Mouse (Mus musculus): ENCODE results near the gene Prkag2.
"Not testable (repeated sequence)": the region's sequence is repeated elsewhere in the genome, so short reads cannot be mapped to it uniquely, and the experiment has no call there.

The Prkag2 gene

DNA sequence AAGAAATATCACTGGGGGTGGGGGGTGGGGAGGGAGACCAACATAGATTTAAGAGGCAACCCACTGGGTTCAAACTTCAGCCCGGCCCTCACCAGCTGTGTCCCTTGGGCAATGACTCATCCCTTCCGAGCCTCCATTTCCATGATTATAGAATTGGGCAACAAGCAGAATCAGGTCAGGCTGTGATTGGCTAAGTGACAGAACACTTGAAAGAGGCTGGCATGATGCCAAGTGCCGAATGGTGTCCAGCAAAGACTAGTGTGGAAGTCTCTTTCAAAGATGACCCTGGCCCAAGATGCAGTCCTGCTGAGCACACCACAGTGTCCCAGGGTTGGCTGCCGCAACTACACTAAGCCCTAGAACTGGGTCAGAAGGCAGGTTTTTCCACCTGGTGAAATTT is 14.2 kb downstream of the Prkag2 start:
- in situ Hi-C loops (cut with MboI), result no loop called here

DNA sequence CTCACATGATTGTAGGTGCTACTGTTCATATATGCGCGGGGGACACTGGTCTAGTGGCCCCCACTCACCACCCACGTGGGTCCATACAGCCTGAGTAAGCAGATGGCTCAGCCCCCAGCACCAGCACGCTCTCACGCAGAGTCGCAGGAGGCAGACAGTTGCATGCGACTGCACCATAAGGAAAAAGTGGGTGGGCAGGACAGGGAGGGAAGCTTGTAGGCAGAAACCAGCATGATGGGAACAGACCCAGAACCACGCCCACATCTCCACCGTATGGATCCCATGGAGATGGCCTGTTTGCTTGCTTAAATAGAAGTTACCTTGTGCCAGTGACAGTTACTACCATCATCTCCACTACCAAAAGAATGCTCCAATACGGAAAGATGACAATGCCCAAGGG is 15.3 kb downstream of the Prkag2 start:
- in situ Hi-C loops (cut with MboI), result no loop called here

DNA sequence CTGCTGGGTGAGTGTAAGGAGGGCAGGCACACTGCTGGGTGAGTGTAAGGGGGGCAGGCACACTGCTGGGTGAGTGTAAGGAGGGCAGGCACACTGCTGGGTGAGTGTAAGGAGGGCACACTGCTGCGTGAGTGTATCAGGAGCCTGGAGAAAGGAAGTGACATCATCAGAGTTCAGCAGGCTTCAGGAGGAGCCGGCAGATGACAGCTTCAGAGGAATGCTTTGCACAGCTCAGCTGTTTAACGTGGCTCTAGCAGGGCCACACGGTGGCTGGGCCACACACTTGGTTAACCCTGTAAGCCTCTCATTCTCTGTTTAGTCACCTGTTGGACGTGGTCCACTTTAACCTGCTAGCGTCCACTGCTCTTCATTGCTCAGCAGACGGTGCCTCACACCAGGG is 16.6 kb downstream of the Prkag2 start:
- in situ Hi-C loops (cut with MboI), result no loop called here

DNA sequence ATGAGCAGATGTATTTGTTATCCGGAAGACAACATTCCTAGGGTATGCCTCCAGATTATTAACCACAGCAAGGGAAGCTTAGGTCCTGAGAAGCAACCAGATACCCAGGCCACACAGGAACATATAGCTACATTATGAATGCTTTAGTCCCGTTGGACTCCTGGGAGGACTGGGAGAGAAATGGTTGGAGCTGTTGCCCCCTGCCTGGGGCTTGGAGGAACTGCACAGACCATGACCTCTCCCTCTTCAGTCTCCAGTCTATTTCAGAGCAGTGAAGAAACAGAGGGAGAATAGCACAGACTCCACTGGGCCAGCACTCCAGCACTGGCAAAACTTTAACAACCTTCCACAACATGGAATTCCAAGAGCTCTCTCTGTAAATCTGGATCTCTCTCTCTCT is 17.9 kb downstream of the Prkag2 start:
- in situ Hi-C loops (cut with MboI), result no loop called here

DNA sequence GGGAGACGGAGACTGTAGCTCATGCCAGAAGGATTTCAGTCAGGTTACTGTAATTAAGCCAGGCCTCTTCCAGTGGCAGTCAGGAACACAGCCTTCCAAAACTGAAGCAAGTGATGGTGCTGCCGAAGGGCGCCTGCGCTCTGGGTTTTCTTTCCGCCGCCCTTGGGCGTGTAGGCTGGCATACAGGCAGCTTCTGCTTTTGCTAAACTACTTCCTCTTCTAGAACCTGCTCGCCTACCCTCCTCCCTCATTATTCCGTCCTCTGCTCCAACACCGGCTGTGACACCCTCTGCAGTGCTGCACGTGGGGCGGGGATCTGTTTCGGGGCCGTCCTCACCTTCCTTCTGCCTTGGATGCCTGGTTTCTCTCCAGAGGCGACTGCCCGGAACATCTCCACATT is 18.9 kb downstream of the Prkag2 start:
- in situ Hi-C loops (cut with MboI), result no loop called here

DNA sequence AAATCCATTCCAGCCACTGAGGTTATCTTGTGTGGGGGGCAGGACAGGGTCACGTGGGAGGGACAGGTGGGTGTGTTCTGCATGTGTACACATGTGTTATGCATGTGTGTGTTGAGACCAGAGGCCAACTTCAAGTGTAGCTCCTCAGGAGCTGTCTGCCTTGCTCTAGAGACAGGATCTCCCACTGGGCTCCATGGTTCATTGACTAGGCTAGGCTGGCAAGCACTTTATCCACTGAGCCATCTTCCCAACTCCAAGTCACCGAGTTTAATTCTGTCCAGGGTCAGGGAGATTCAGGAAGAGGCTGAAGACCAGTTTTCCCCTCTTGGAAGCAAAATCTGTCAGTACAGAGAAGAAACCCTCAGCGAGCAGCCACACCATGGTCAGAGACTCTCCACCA is 19.4 kb downstream of the Prkag2 start:
- in situ Hi-C loops (cut with MboI), result no loop called here

DNA sequence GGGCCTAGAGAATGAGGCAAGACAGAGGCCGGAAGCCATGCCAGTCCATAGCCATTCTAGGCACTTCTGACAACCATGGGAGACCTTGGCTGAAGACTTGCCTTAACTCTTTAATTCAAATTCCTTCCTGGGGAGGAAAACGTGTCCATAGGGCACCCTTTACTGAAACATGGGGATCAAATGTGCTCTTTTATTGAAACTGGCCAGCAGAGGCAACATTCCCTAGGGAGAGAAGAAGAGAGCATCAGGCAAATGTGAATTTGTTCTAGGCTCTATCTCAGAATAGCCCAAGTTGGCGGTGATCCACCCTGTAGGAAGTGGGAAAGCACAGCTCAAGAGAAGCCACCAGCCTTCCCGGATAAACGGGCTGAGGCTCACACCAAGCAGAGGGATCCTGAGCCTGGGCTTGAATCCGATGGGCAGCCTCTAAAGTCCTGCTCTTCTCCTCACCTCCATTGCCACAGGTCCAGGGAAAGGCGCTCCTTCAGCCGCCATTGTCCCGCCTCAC is 19.9 kb downstream of the Prkag2 start:
- in situ Hi-C loops (cut with MboI), result no loop called here

DNA sequence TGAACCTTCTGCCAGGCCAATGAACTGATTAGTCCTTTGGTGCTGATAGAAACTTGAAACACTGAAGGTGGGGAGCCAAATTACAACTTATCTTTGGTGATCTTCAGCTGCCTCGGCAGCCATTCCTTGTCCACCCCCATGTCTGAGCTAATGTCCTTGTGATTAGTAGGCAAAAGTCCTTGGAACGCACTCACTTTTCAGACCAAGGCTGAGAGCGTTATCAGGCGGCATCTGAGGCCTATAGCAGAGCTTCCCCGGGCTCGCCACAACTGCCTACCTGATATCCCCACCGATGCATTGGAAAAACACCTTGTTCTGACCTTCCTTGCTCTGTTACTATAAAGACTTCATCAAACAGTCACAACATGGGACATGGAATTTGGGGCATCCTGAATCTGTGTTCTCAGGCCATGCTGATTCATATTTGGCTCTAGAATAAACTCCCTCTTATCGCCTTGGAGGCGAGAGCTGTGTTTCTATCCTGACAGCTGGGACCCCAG is 20.6 kb downstream of the Prkag2 start:
- in situ Hi-C loops (cut with MboI), result no loop called here

DNA sequence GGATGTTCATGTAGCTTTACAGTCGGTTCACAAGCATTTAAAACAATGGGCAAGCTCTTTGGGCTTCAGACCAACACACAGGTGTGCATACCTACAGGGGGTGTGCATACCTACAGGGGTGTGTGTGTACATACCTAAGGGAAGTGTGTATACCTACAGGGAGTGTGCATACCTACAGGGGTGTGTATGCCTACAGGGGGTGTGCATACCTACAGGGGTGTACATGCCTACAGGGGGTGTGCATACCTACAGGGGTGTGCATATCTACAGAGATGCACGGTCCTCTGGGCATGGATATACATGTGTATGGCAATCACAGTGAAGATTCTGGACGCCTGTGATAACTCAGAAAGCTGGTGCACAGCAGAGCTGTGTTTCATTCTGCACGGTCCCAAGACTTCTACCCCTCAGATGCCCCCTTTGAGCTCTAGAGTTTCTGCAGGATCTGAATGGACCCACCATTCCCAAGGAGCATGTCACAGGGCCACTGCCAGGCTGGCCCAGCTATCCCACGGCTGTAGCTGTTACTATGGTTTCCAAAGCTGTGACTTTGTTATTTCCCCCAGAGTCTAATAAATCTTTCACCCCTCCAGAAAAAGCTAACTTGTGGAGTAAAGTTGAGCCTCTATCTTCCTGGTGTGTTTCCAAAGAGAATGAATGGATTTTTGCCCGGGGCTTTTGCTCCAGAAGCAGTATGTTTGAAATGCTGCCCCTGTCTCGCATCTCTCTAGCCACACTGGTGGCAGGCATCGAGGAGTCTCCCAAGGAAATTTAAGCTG is 22.4 kb downstream of the Prkag2 start:
- in situ Hi-C loops (cut with MboI), result no loop called here

DNA sequence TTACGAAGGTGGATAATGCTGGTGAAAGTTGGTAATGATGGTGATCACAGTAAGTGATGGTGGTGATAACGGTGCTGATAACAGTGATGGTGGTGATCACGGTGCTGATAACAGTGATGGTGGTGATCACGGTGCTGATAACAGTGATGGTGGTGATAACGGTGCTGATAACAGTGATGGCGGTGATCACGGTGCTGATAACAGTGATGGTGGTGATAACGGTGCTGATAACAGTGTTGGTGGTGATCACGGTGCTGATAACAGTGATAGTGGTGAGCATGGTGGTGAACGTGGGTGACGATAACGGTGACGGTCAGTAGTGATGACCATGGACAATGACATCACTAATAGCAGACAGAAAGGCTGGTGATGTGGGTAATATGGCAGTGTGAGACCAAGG is 23.2 kb downstream of the Prkag2 start:
- in situ Hi-C loops (cut with MboI), result not testable (repeated sequence)

DNA sequence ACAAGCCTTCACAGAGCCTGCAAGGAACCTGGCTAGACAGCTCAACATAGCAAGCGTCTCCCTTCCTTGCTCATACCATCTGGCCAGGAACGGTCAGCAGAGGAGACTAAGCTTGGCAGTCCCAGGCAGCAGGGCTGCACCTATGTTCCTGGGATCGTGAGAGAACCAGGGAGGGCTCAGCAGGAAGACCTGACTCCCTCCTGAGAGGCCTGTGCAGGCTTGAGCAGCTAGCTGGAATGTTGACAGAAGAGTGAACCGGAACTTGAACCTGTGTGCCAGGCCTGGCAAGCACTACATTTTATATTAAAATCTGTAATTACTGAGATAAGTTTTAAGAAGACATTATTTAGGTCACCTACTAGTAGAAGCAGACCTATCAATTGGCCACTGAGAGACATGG is 24.8 kb downstream of the Prkag2 start:
- in situ Hi-C loops (cut with MboI), result no loop called here

DNA sequence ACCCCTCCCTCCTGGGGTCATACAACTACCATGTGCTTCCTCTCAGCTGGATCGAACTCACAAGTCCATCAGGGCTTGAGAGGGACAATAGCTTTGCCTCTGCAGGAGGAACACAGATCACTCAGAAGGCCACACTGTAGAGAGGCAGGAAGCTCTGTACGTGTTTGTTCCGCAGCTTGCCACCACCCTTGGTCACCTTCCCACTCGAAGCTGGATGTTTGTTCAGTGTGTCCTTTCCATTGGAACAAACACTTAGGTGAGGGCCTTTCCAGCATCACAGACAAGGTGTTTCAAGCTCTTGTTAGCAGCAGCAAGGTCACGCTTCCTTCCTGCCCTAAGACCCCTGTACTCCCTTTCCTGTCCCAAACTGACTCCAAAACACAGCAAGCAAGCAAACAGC is 30.6 kb downstream of the Prkag2 start:
- in situ Hi-C loops (cut with MboI), result no loop called here

DNA sequence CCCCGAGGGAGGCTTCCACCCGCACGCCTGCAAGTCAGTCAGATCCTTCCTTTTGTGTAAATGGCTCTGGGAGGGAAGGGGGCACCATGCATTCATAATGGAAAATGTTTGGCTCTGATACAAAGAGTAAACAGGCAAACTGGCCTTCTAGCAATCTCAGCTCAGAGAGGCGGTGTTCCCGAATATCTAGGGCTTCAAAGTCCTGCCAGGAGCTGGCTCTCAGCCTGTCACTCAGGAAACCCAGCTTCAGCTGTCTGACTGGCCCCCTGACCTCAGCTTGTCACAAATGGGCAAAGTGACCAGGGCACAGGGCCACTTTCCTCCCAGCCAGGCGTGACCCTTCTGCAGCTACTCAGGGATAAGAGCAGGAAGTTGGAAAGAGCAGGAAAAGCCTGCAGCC is 33.3 kb downstream of the Prkag2 start:
- in situ Hi-C loops (cut with MboI), result no loop called here

DNA sequence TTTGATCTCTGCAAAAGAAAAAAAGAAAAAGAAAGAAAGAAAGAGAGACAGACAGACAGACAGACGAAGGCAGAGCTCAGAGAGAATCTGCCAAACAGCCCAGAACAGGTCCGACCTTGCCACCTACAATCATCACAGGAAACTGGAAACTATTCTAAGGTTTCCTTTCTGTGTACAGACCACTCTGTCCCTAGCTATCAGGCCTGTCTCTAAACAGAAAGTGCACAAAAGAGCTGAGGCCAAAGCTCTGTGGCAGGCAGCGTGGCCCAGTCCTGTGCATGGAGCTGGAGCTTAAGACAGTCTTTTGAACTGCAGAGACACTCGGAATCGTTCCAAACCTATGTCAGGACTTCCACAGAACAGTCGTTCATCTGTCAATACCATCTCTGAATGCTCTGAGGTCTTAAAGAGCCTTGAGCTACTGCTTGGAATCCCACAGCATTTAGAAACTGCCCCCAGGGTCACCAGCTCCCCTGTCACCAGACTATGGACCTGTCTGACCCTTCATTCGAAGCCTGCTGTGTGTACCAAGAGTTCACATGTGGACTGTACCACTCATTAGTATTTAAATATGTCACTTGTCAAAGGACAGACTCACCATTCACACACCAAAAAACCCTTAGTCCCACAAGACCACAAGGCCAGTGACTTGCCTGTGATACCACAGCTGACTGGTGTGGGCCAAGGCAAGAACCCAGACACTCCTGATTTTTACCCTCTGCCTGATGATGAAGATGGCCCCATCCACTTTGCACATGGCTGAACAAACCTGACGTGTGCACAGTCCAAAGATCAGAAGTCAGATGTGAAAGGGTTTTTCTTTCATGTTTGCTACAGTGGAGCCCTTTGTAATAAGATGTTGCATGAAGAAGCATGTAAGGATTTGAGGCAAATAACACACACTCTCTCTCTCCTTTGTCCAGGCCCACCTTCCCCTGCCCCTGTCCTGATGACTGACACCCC is 35.9 kb downstream of the Prkag2 start:
- in situ Hi-C loops (cut with MboI), result no loop called here

DNA sequence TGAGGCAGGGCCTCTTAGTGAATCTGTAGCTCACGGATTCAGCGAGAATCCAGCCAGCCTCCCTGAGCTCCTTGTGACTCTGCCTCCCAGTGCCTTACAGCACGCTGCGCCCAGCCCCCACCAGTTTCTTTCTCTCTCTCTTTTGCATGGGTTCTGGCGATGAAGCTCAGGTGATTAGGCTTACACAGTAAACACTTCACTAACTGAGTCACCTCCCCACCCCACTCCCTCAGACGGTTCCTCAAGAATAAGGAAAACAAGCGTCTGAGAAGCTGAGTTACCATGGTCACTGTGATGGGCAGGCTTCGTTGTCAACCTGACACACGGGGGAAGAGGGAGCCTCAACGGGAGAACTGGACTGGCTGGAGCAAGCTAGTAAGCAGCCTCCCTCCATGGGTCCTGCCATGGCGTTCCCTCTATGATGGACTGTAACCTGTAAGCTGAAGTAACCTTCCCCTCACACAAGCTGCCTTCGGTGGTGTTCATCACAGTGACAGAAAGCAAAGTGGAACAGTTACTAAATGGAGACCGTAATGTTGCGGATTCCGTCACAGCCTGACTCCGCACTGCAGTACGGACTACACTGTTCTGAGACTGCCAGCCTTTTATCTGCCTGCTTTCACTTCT is 37.8 kb downstream of the Prkag2 start:
- in situ Hi-C loops (cut with MboI), result no loop called here

DNA sequence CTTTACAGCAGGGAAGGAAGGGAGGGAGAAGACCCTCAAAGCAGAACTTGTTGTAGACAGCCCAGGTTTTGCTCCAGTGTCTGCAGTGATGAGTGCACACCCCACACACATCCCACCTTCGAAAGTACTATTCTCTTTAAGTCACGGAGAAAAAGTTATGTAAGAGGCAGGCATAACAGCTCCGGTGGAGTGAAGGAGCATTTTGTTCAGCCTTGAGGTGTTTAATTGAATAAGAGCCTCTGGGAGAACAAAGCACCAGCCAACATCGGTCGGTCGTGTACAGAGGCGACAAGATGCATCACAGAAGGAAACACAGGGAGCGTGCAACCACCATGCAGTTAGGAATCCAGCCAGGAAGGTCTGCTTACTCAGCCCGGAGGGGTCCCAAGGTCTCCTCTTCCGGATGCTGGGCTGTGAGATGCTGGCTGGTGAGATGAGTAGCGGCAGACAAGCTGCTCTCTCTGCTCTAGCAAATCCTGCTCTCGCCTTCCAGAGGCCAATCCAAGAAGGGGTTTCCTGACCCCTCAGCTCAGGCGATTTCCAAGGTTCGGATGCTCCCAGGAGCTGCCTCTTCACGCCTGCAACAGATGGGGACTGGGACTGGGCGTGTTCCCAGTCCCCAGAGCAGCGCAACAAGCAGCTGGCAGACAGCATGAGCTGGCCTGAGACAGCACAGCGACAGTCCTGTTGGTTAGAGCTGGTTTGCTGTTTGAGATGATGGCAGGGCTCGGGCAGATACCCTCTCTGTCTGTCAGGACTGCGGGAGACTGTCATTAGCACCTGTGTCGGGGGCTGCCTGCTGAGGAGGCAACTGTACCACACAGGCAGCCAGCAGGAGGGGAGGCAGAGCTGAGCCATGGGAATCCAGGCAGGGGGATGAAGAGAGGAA is 41.3 kb downstream of the Prkag2 start:
- in situ Hi-C loops (cut with MboI), result no loop called here

DNA sequence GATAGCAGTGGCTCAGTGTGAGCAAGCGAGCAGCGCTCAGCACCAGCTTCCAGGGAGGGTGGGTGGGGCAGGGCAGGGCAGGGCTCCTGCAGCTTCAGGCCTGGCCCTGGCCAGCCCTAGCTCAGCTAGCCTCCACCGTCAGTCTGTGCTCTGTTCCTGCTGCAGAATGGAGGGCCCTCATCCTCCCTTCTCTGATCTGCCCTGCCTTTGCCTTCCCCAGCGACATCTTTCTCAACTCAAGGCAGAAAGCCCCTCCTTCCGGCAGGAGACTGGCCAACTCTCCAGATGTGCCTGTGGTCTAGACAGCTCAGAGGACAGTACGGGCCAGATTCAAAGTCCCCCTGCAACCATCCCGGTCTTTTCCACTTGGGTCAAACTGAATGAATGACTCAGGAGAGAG is 42.0 kb downstream of the Prkag2 start:
- in situ Hi-C loops (cut with MboI), result no loop called here

DNA sequence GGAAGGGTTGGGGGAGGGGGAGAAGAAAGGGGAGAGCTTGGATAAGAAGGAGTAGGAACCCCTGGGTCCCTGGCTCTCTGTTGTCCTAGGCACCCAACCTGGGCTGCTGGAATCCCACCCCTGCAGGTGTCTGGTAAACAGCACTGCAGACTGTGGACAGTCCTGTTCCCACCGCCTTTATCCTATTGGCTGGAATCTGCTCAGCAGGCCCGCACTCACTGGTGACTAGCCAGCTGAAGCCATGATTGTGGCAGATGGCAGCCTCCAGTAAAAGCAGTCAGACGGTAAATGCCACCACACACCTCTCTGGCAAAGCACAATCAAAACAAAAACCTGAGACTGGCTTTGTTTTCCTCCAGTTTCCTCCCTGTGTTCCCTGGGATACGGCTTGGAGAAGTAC is 45.2 kb downstream of the Prkag2 start:
- in situ Hi-C loops (cut with MboI), result no loop called here

DNA sequence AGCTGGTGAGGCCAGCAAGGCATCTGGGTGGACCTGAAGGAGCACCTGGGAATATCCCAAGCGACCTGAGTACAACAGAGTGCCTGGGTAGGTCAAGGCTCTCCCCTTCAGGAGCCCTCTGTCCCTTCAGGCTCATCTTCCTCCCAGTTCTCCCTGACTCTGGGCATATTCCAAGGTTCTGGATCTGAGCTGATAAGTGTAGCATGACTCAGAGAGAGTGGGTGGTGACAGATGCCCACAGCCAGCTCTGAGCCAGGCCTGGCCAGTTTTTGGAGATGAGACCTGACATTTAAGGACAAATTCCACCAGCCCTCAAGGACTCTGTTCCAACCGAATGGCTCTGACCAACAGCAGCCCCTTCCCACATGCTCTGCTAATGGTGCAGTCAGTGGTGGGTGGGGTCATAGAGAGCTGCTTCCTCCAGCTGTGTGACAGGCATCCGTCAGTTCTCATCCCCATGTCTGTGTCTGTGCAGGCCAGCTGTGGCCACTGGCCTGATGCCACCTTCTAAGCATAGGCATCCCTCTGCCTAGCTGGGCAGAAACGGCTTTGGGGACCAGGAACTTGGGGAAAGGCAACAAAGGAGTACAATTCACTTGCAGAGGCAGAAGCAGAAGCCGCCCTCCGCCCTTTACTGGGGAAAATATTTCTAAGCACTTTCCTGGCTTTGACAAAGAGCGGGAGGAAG is 46.3 kb downstream of the Prkag2 start:
- in situ Hi-C loops (cut with MboI), result no loop called here

DNA sequence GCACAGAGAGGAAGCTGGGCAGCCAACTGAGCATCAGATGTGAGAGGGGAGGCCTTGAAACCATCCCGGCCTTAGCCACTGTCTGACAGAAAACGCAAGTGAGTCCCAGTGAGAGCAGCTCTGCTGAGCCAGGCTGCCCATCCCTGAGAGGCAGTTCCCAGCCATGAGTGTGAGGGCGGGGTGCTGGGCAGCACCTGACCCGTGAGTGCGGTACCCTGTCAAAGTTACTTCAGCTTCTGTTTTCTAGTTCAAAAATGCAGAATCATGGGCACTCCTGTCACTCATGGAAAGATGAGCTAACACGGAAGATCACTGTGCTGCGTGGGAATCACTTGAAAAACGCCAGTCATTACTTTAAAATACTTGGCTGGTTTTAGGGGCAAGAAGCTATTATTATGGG is 49.6 kb downstream of the Prkag2 start:
- in situ Hi-C loops (cut with MboI), result no loop called here

DNA sequence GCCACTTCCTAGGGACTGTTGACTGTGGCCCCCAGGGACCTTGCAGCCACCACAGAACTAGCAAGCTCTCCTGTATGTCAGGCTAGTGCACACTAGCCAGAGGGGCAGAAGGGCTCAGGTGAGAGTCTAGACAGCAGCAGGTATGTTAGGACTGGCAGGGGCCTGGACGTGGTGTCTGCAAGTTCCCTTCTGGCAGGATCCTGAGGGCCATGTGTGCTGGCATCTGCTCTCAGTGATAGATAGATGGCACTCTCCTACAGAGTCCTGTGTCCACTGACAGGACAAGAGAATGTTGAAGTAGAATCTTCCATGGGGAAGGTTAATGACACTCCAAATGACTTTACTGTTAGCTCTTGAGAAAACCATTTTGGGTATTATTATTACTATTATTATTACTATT is 52.8 kb downstream of the Prkag2 start:
- in situ Hi-C loops (cut with MboI), result no loop called here

All from mature B cell (primary cell).